Mouse (Mus musculus) WW6 (cell line): ENCODE data around the gene Mill1.
"Not testable (repeated sequence)": the region's sequence is repeated elsewhere in the genome, so short reads cannot be mapped to it uniquely, and the experiment has no call there.

Experiments
- DNase-seq: peaks from one replicate; pipeline ENCODE4 v3.0.0-alpha.2; 2013; ENCODE audit warnings: low read depth, low spot score

Mill1 gene

DNA sequence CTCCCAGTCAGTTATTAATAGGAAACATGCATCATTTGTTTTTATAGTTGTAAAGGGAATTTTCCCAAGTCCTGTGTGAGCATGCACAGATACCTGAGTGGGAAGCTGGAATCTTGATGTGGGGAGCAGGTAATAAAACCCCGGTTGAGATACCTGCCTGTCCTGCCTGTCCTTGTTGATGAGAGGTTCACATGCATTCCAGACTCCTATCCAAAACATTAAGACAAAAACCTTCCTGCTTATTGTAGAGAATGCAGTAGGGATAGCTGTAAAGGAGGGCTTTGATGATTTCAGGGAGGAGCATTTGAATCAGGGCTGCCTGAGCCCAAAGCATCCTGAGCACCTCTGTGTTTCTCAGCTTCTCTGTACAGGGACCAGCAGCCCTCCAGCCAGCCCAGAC is at the start of gene Mill1:
Gene Mill1 (plus strand): TSS at position 301 of the 400 bp plus-strand sequence.
- no peak for DNase-seq

DNA sequence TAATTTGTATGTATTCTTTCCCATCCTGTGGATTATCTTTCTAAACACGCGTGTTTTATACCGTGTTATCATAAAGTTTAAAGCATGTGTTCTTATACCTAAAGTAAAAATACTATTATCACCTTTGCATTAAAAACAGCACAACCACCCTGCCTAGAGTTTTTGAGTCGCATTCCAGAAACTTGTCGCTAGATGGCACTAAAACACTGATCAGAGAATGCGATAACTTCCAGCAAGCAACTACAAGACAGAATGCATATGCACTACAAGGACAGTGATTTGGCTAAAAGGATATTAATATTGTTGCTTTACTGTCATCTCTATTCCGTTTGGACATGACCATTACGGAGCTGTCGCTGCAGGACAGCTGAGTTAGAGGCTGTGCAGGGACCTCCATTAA is 34.2 kb upstream of the Mill1 start:
- no peak for DNase-seq

DNA sequence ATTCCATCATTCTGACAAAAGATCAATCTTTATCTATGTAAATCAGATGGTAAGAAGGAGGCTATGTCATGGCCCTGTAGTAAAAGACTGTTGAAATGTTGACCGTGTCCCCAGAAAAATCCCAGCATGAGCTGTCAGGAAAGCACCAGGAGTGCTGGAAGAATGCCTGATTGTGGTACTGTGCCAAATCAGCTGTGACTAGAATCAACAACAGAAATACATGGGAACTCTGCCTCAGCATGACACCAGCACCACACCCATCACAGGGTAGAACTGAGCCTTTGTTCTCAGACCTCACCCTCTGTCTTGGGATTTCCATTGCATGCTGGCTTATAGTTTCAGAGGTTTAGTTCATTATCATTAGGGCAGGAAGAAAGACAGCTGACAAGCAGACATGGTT is 30.4 kb upstream of the Mill1 start:
- peak; percentile 13 for DNase-seq

DNA sequence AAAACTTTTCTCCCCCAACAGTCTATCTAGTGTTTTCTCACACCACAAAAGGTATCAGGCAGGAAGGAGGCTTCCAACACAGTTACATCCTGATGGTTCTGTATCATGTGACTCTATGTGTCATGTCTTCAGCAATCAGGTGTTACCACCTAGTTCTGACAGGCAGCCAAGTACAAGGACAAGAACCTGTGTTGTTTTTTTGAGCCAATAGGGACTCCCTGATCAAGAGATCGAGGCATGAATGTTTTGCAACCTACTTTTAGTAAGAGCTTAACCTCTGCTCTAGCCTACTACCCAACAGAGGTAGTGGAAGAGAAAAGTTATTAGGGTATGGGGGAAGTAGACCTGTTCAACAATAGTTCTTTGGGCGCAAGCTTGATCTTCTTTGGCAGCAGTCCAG is 6.6 kb upstream of the Mill1 start:
- DNase-seq: no peak

DNA sequence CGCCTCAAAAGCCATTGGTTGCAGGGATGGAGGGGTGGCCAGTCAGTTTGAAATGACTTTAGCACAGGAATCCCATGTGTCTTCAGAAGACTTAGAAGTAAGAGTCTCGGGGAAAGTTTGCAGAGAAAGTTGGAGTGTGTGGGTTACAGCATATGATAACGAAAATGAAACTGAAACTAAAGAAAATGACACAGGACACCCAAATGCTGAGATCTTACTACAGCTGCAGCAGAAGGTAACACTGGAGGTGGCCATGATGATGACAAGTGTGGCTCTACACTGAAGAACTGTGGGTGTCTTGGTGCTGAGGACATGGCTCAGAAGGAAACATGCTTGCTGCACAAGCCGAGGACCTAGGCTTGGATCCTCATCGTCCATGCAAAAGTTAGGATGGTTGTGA is 3.9 kb upstream of the Mill1 start:
- DNase-seq: no peak

DNA sequence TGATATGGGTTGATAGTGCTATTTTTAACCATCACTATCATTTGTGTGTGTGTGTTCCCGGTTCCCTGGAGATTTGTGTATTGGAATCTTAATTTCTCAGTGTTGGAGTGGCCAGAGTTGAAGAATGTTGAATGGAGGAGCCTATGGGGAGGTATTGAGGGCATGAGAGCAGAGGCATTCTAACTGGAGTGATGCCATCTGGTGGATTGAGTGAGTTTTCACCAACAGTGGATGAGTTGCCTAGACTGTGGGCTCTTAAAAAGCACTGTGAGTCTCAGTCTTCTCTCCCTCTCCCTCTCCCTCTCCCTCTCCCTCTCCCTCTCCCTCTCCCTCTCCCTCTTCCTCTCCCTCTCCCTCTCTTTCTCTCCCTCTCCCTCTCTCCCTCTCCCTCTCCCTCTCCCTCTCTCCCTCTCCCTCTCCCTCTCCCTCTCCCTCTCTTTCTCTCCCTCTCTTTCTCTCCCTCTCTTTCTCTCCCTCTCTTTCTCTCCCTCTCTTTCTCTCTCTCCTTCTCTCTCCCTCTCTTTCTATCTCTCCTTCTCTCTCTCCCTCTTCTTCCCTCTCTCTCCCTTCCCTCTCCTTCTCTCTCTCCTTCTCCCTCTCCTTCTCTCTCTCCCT is 1.1 kb upstream of the Mill1 start:
- DNase-seq: not testable (repeated sequence)

DNA sequence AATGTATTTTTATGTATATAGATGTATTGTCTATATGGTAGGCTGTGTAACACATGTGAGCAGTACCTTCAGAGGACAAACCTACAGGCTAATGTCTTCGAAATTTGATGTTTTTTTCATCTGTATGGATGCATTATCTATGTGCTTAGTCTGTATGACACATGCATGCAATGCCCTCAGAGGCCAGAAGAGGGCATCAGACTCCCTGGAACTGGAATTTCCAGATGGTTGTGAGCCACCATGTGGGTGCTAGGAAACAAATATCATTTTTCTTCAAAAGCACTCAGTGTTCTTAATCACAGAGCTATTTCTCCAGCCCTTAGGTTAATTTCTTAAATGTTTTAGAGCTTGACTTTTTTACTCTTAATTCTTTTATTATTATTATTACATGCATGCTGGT is 15.1 kb downstream of the Mill1 start:
- peak; percentile 9 for DNase-seq

DNA sequence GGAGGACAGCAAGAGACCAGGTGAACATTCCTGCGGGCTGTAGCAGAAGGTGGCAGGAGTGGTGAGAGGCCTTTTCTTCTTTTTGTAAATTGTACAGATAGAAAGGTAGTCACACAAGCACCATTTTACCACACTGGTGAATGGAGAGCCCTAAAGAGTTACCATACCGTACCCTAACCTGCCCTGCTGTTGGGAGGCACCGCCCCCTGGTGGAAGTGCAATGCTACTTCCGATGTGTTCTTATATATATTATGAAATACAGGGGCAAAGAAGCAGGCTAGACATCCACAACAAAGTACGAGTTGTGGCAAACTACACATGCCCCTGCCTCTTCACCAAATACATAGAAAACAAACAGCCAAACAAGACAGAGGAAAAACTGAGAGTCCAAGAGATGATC is 19.9 kb downstream of the Mill1 start:
- DNase-seq: peak; percentile 11
